31 mouse cellular contexts compared by ENCODE assay signal in genomic region chr19:54757761-54758160, GRCm38 (mm10).
DNase-seq lines count a peak whose midpoint lies in the region; ATAC-seq lines count a peak whose summit lies in the region.
"Had no signal": no experiment of that assay in that cellular context is flagged by ENCODE, and none has a peak within 500 bp of the region (broad histone marks: within the 10 kb centered on the region; RNA-seq: fewer than 3 reads in every experiment).

No protein-coding gene starts in this region.

- DNase-seq in heart, adult 11 months = peak; percentile 71
- DNase-seq in embryonic facial prominence, embryonic 14.5 days (ENCODE audit: low spot score) = peak; percentile 86
- no peak for DNase-seq in right cerebral cortex, postnatal 10 days (ENCODE audit: low spot score in 2 of 2)
- DNase-seq in cerebellum, adult 8-10 months = no peak
- DNase-seq: adrenal gland, postnatal 10 days; B cell, adult 2 months; cerebellum, adult 11 months; cerebellum, adult 9-11 months; embryo, embryonic 11 days; gastrocnemius, postnatal 36 days; kidney, adult 2 months; kidney, postnatal 4 days; left cerebral cortex, postnatal 4 days; liver, postnatal 0 days; lung, postnatal 4 days; thymus, postnatal 4 days had no signal

- H3K27me3 ChIP-seq in heart, embryonic 12.5 days (replicated peaks) = no peaks in the 10 kb centered on the region
- no peaks in the 10 kb centered on the region for H3K27me3 ChIP-seq in embryonic facial prominence, embryonic 14.5 days (replicated peaks; ENCODE audit: control insufficient read depth, insufficient read depth, low read length)
- no peaks in the 10 kb centered on the region for H3K27me3 ChIP-seq in limb, embryonic 13.5 days
- H3K27me3 ChIP-seq: forebrain, embryonic 15.5 days; heart, embryonic 15.5 days; intestine, embryonic 15.5 days; liver, embryonic 12.5 days; megakaryocyte, embryonic 14.5 days; midbrain, embryonic 12.5 days; neural tube, embryonic 12.5 days had no signal

- H3K4me2 ChIP-seq in heart, embryonic 12.5 days = no peak overlapping the region
- no peak overlapping the region for H3K4me2 ChIP-seq in embryonic facial prominence, embryonic 14.5 days (ENCODE audit: low read depth, low read length)
- no peak overlapping the region for H3K4me2 ChIP-seq in limb, embryonic 13.5 days (replicated peaks)
- H3K4me2 ChIP-seq: forebrain, embryonic 15.5 days; heart, embryonic 15.5 days; intestine, embryonic 15.5 days; liver, embryonic 12.5 days; midbrain, embryonic 12.5 days; neural tube, embryonic 12.5 days had no signal

- H3K36me3 ChIP-seq in heart, embryonic 12.5 days = no peaks in the 10 kb centered on the region
- no peaks in the 10 kb centered on the region for H3K36me3 ChIP-seq in embryonic facial prominence, embryonic 14.5 days (ENCODE audit: control insufficient read depth, insufficient read depth, low read length)
- H3K36me3 ChIP-seq in limb, embryonic 13.5 days = no peaks in the 10 kb centered on the region
- H3K36me3 ChIP-seq: forebrain, embryonic 10.5 days; forebrain, embryonic 15.5 days; heart, embryonic 15.5 days; intestine, embryonic 15.5 days; liver, embryonic 12.5 days; midbrain, embryonic 12.5 days; neural tube, embryonic 12.5 days had no signal

- H3K9me3 ChIP-seq in heart, embryonic 12.5 days (replicated peaks) = no peaks in the 10 kb centered on the region
- H3K9me3 ChIP-seq in embryonic facial prominence, embryonic 14.5 days (ENCODE audit: control insufficient read depth, low read length) = no peaks in the 10 kb centered on the region
- no peaks in the 10 kb centered on the region for H3K9me3 ChIP-seq in limb, embryonic 13.5 days
- H3K9me3 ChIP-seq: forebrain, embryonic 10.5 days; forebrain, embryonic 15.5 days; heart, embryonic 15.5 days; intestine, embryonic 15.5 days; megakaryocyte, embryonic 14.5 days; midbrain, embryonic 12.5 days; neural tube, embryonic 12.5 days had no signal

- H3K9ac ChIP-seq in heart, embryonic 12.5 days = no peak overlapping the region
- no peak overlapping the region for H3K9ac ChIP-seq in embryonic facial prominence, embryonic 14.5 days (ENCODE audit: low read depth, low read length)
- no peak overlapping the region for H3K9ac ChIP-seq in limb, embryonic 13.5 days
- H3K9ac ChIP-seq: forebrain, embryonic 15.5 days; heart, embryonic 15.5 days; intestine, embryonic 15.5 days; liver, embryonic 12.5 days; liver, postnatal 0 days; midbrain, embryonic 12.5 days; neural tube, embryonic 12.5 days had no signal

- 79% methylated on average over 5 of the region's 5 CpGs for WGBS in heart, embryonic 12.5 days
- 33% methylated on average over 5 of the region's 5 CpGs for WGBS in embryonic facial prominence, embryonic 14.5 days
- 26% methylated on average over 5 of the region's 5 CpGs for WGBS in limb, embryonic 13.5 days

- no peak overlapping the region for H3K4me3 ChIP-seq in heart, embryonic 12.5 days
- H3K4me3 ChIP-seq in embryonic facial prominence, embryonic 14.5 days (ENCODE audit: low read depth, low read length) = no peak overlapping the region
- no peak overlapping the region for H3K4me3 ChIP-seq in limb, embryonic 13.5 days
- H3K4me3 ChIP-seq: forebrain, embryonic 10.5 days; forebrain, embryonic 15.5 days; heart, embryonic 15.5 days; intestine, embryonic 15.5 days; liver, embryonic 12.5 days; megakaryocyte, embryonic 14.5 days; midbrain, embryonic 12.5 days; myocyte; neural tube, embryonic 12.5 days had no signal

- peaks cover 10% of the 10 kb centered on the region; the same call in 1 of the 2 replicates for H3K4me1 ChIP-seq in heart, embryonic 12.5 days (replicated peaks)
- H3K4me1 ChIP-seq in embryonic facial prominence, embryonic 14.5 days (ENCODE audit: control insufficient read depth, insufficient read depth, low read length) = no peaks in the 10 kb centered on the region
- 0 out of 2 replicates have a peak, but pooled peaks cover 3% of the 10 kb centered on the region for H3K4me1 ChIP-seq in limb, embryonic 13.5 days
- H3K4me1 ChIP-seq: intestine, embryonic 15.5 days; liver, embryonic 12.5 days; megakaryocyte, embryonic 14.5 days; neural tube, embryonic 12.5 days had no signal

- H3K27ac ChIP-seq in heart, embryonic 12.5 days (ENCODE audit: poor library complexity, severe bottlenecking) = no peak overlapping the region
- no peak overlapping the region for H3K27ac ChIP-seq in embryonic facial prominence, embryonic 14.5 days (replicated peaks; ENCODE audit: low read depth, low read length)
- H3K27ac ChIP-seq in limb, embryonic 13.5 days = no peak overlapping the region
- H3K27ac ChIP-seq: forebrain, embryonic 10.5 days; forebrain, embryonic 15.5 days; heart, embryonic 15.5 days; intestine, embryonic 15.5 days; kidney, postnatal 0 days; liver, embryonic 12.5 days; midbrain, embryonic 12.5 days; neural tube, embryonic 12.5 days had no signal

- ATAC-seq in heart, embryonic 12.5 days (ENCODE audit: insufficient number of reproducible peaks, low FRiP score) = no peak
- ATAC-seq in embryonic facial prominence, embryonic 14.5 days (ENCODE audit: low read depth) = no peak
- peak; percentile 72; the same call in 1 of the 2 replicates for ATAC-seq in limb, embryonic 13.5 days (ENCODE audit: low FRiP score, low read depth)
- ATAC-seq in granulocyte monocyte progenitor cell, adult 5-6 weeks (replicated peaks; ENCODE audit: poor library complexity, severe bottlenecking) = no peak
- ATAC-seq: forebrain, embryonic 15.5 days; hindbrain, embryonic 16.5 days; intestine, embryonic 15.5 days; liver, embryonic 12.5 days; liver, postnatal 0 days; lung, postnatal 0 days had no signal

Comparison
In these comparisons a context has a peak if more than half of its experiments do, and no peak if none do; other contexts are left out.
1. DNase-seq: peak in heart, adult 11 months (single experiment) and embryonic facial prominence, embryonic 14.5 days (single experiment); none in right cerebral cortex, postnatal 10 days (0 of 2) and cerebellum, adult 8-10 months (single experiment).